Mouse (Mus musculus) embryonic facial prominence, embryonic 14.5 days (tissue): ENCODE measurements around the gene Prm2. TPM values are rescaled to one million over a fixed set of nuclear protein-coding genes. Genes with fewer than 3 reads are reported as not detected.
A peak's percentile ranks its signal among the peaks of the same experiment; 100 is the strongest.

ENCODE experiments used
- ATAC-seq: fragments of 200-750 bp; cut with Nextera tagmentation; 2 replicates; pipeline ENCODE4 v1.8.0; 2017; ENCODE audit warnings: low read depth, moderate number of reproducible peaks, moderate TSS enrichment
- DNase-seq: peaks from one replicate; pipeline ENCODE4 v3.0.0-alpha.2; 2015; ENCODE audit warnings: low spot score
- H3K27ac ChIP-seq: fragments of 300-500 bp; sonication (generic); replicated peaks from 2 replicates; pipeline ENCODE4 v1.5.1; 2014; ENCODE audit warnings: low read depth, mild to moderate bottlenecking, low read length, moderate library complexity
- H3K27me3 ChIP-seq: fragments of 300-500 bp; sonication (generic); replicated peaks from 2 replicates; pipeline ENCODE4 v1.6.1; 2014; ENCODE audit warnings: low read length; ENCODE audit not compliant: control insufficient read depth, insufficient read depth
- H3K36me3 ChIP-seq: fragments of 300-500 bp; sonication (generic); 2 replicates; pipeline ENCODE4 v1.6.1; 2014; ENCODE audit warnings: low read length, mixed read lengths; ENCODE audit not compliant: control insufficient read depth, insufficient read depth
- H3K4me1 ChIP-seq: fragments of 300-500 bp; sonication (generic); 2 replicates; pipeline ENCODE4 v1.6.1; 2014; ENCODE audit warnings: antibody characterized with exemption, low read length; ENCODE audit not compliant: control insufficient read depth, insufficient read depth
- H3K4me2 ChIP-seq: fragments of 300-500 bp; sonication (generic); 2 replicates; pipeline ENCODE4 v1.6.1; 2014; ENCODE audit warnings: low read depth, mild to moderate bottlenecking, low read length, moderate library complexity, mixed read lengths
- H3K4me3 ChIP-seq: fragments of 300-500 bp; sonication (generic); 2 replicates; pipeline ENCODE4 v1.5.1; 2014; ENCODE audit warnings: low read depth, mild to moderate bottlenecking, low read length
- H3K9ac ChIP-seq: fragments of 300-500 bp; sonication (generic); 2 replicates; pipeline ENCODE4 v1.6.1; 2014; ENCODE audit warnings: low read depth, mild to moderate bottlenecking, low read length, moderate library complexity, mixed read lengths
- H3K9me3 ChIP-seq: fragments of 300-500 bp; sonication (generic); 2 replicates; pipeline ENCODE4 v1.6.1; 2016; ENCODE audit warnings: low read length; ENCODE audit not compliant: control insufficient read depth
- WGBS: fragments of 180-500 bp; shearing (Covaris S2); extraction: QIAGEN DNeasy Blood & Tissue Kit; methylation state at CpG from one replicate; pipeline ENCODE4 v1.1.7; 2014; 5-methylcytosine and 5-hydroxymethylcytosine counted together
- polyA plus RNA-seq: library from polyadenylated mRNA; unstranded; fragments of >200 nt; fragmentation: Nextera tagmentation; extraction: Ambion mirVana; gene quantifications from 2 replicates; pipeline ENCODE4 v1.2.1, GENCODE M21; 2014

Prm2 gene
- polyA plus RNA-seq, result not detected in 2 replicates

GRCm38 (mm10) chr16:10796034-10796433, at the start of gene Prm2:
TSS of gene Prm2 (minus strand) at chr16:10796134.
- WGBS, result 78% methylated on average over 6 of the region's 6 CpGs
- Histone ChIP-seq H3K4me3 (no peak within 1 kb of the TSS), H3K4me2 (no peak within 1 kb of the TSS), H3K27ac (no peak within 1 kb of the TSS), H3K4me1 (no peaks in the 10 kb centered on the region), H3K36me3 (no peaks in the 10 kb centered on the region), H3K9me3 (no peaks in the 10 kb centered on the region), H3K9ac (no peak within 1 kb of the TSS), H3K27me3 (peaks cover 16% of the 10 kb centered on the region)
- ATAC-seq (no peak), DNase-seq (no peak)

DNA sequence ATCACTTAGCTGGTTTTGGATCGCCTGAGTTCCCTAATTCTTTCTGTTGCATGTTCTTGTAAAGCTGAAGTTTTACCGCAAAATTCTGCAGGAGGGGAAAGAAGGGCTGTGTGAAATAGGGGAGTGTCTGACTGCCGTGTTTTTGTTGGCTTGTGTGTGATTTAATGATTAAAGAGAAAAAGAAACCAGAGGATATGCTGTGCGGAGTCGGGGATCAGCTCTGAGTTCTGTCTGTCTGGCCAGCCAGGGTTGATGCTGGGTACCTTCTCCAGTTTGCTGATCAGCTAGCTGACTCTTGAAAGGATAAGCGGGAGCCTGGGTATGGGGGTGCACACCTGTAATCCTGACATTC, 48.4 kb upstream of the Prm2 start:
- Histone ChIP-seq H3K4me1 (peaks cover 18% of the 10 kb centered on the region), H3K9ac (peak overlapping the region; percentile 48), H3K4me2 (peak overlapping the region; percentile 53), H3K27me3 (no peaks in the 10 kb centered on the region), H3K4me3 (peak overlapping the region; percentile 18; the same call in 1 of the 2 replicates), H3K27ac (peak overlapping the region; percentile 77), H3K36me3 (no peaks in the 10 kb centered on the region), H3K9me3 (no peaks in the 10 kb centered on the region)
- DNase-seq (no peak), ATAC-seq (peak; percentile 28)
- 40% methylated on average over 6 of the region's 6 CpGs for WGBS

DNA sequence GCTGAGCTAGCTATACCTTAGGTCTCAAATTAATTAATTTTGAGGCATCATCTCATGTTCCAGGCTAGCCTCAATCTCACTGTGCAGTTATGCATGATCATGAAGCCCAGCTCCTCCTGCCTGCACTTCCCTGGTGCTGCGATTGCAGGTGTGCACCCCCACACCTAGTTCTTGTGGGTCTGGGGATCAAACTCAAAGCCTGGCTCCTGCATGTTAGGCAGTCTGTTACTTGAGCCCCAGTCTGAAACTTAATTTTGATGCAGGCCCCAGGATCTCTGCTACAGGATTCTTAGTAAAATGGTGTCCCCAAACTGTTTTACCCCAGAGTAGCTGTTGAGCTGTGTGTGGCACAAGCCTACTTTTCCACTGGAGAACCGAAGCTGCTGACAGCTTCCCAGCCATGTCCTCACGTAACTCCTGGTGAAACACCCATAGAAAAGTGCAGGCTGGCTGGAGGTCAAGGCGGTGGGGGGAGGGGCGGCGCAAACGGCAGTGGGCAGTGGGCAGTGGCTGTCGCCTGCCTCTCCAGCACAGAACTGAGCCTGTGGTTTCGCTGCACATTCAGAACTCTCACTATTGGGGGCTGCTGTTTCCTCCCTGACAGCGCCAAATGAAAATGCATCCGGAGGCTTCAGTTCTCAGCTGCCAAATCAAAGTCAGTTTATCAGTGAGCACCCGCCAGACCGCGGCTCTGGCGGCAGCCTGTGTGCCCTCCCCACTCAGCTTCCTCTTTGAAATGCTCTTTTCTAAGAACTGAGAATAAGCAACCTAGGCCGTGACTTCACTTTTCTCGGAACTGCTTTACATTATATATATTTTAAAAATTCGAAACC, 47.8 kb upstream of the Prm2 start:
- Histone ChIP-seq H3K9me3 (no peaks in the 10 kb centered on the region), H3K27me3 (no peaks in the 10 kb centered on the region), H3K4me2 (peak overlapping the region; percentile 53), H3K4me1 (peaks cover 16% of the 10 kb centered on the region), H3K27ac (peak overlapping the region; percentile 77), H3K4me3 (peak overlapping the region; percentile 18), H3K36me3 (no peaks in the 10 kb centered on the region), H3K9ac (peak overlapping the region; percentile 48)
- peak; percentile 23; the same call in 1 of the 2 replicates for ATAC-seq
- peak; percentile 81 for DNase-seq
- whole genome bisulfite sequencing, result 17% methylated on average over 18 of the region's 18 CpGs

DNA sequence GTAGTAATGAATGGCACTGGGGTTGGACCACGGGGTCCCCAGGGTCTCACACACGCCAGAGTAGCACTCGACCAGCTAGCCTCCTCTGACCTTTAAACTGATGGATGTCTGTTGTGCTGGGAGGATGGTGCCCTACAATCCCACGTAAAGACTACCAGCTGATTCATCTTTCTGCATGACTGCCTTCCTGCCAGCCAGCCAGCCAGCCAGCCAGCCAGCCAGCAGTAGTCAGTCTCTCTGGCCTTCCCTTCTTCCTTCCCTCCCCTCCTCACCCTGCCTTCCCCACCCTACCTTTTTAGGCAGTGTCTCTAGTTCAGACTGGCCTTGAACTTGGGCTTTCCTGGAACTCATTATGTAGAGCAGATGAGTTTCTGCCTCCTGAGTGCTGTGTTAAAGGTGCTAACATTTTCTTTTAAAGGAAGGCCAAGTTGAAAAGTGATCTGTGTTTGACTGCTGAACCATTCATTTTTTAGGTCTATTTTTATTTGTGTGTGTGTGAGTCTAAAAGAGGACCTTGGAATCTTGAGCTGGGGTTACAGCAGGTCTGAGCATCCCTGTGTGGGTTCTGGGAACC, 46.4 kb upstream of the Prm2 start:
- no peak overlapping the region for H3K27ac ChIP-seq
- H3K9me3 ChIP-seq, result no peaks in the 10 kb centered on the region
- no peaks in the 10 kb centered on the region for H3K27me3 ChIP-seq
- no peak for DNase-seq
- H3K4me2 ChIP-seq, result no peak overlapping the region
- H3K4me3 ChIP-seq, result no peak overlapping the region
- ATAC-seq, result no peak
- WGBS, result 66% methylated on average over 4 of the region's 4 CpGs
- peaks cover 27% of the 10 kb centered on the region for H3K4me1 ChIP-seq
- no peak overlapping the region for H3K9ac ChIP-seq
- H3K36me3 ChIP-seq, result no peaks in the 10 kb centered on the region

DNA sequence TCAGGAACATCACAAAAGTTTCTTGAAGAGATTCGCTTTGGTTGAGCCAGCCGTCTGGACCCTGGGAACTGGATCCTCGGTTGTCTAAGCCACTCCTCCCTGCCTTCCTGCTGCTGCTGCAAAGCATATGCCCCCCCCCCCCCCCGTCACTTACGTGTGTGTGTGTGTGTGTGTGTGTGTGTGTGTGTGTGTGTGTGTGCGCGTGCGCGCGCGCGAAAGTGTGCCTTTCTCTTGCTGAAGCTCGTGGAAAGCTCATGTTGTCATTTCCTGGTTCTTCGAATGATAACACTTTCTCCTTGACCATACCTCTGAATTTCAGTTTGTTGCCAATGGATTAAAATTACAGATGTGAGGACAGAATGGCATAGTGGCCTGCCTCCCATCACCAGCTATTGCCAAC, 44.1 kb upstream of the Prm2 start:
- no peak overlapping the region for H3K27ac ChIP-seq
- no peak for DNase-seq
- H3K4me1 ChIP-seq, result peaks cover 27% of the 10 kb centered on the region
- no peaks in the 10 kb centered on the region for H3K27me3 ChIP-seq
- no peak for ATAC-seq
- no peak overlapping the region for H3K4me3 ChIP-seq
- H3K9ac ChIP-seq, result no peak overlapping the region
- no peaks in the 10 kb centered on the region for H3K36me3 ChIP-seq
- no peaks in the 10 kb centered on the region for H3K9me3 ChIP-seq
- H3K4me2 ChIP-seq, result no peak overlapping the region
- WGBS, result 85% methylated on average over 12 of the region's 14 CpGs

- Histone ChIP-seq H3K4me2 (no peak overlapping the region; the same call in 1 of the 2 replicates), H3K27ac (peak overlapping the region; percentile 49), H3K4me1 (peaks cover 19% of the 10 kb centered on the region), H3K36me3 (no peaks in the 10 kb centered on the region), H3K4me3 (no peak overlapping the region), H3K27me3 (no peaks in the 10 kb centered on the region), H3K9ac (no peak overlapping the region), H3K9me3 (no peaks in the 10 kb centered on the region)
- peak; percentile 54 for ATAC-seq
- DNase-seq, result peak; percentile 82
- WGBS, result 22% methylated on average over 10 of the region's 10 CpGs
Measured at GRCm38 (mm10) chr16:10838487-10839245, 42.7 kb upstream of the Prm2 start.

- Histone ChIP-seq H3K27me3 (no peaks in the 10 kb centered on the region), H3K4me1 (peaks cover 14% of the 10 kb centered on the region), H3K9ac (no peak overlapping the region), H3K4me3 (no peak overlapping the region), H3K36me3 (no peaks in the 10 kb centered on the region), H3K4me2 (no peak overlapping the region), H3K9me3 (no peaks in the 10 kb centered on the region), H3K27ac (peak overlapping the region; percentile 49)
- 63% methylated on average over 1 of the region's 1 CpGs for WGBS
- DNase-seq, result no peak
- no peak for ATAC-seq
Measured at GRCm38 (mm10) chr16:10837903-10838302, 42.0 kb upstream of the Prm2 start.

GRCm38 (mm10) chr16:10837250-10837649, 41.3 kb upstream of the Prm2 start:
- ATAC-seq (no peak), DNase-seq (no peak)
- Histone ChIP-seq H3K4me2 (no peak overlapping the region), H3K4me3 (no peak overlapping the region), H3K4me1 (peaks cover 14% of the 10 kb centered on the region), H3K27me3 (no peaks in the 10 kb centered on the region), H3K9me3 (no peaks in the 10 kb centered on the region), H3K36me3 (no peaks in the 10 kb centered on the region), H3K9ac (no peak overlapping the region), H3K27ac (no peak overlapping the region)
- WGBS, result 80% methylated on average over 3 of the region's 3 CpGs
